Mouse (Mus musculus) gastrocnemius, adult 18-20 months (tissue): Measurements from ENCODE around the gene Lrrc61. TPM values are rescaled to one million over a fixed set of nuclear protein-coding genes. Genes with fewer than 3 reads are reported as not detected.

Experiments
- DNase-seq: peaks from one replicate; pipeline ENCODE4 v3.0.0; 2021; ENCODE audit warnings: low spot score
- total RNA-seq, 2 experiments: library from RNA; stranded (reverse); gene quantifications; 2 replicates each; pipeline ENCODE4 v1.2.3; 2021

Gene Lrrc61
- total RNA-seq, 2 experiments from 2014 or later, result 21.1 to 25.5 TPM

DNA sequence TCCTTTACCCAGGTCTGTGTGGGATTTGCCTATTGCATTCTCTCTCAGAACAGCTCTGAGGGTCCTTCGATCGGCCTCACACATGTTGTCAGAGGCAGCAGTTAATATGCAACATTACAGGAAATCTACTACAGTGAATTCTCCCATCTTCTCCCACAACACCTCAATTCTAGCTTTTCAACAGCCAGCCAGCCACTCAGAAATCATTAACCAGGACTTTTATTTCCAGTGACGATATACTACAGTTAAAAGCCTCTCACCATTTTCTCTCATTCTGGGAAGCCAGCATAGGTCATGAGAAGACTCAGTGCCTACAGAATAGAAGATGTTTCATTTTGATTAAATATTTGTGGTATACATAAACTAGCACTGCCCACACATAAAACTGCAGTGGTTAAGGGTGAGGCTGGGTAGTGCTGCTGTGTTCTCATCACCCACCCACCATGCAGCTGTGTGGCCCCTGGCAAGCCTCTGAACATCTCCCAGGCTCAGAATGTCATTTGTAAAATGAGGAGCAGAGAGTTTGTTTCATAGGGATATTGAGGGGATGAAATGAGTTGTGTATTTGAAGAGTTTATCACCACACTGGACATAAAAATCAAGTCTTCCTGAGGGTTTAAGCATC lies 36.7 kb downstream of the Lrrc61 start:
- no peak for DNase-seq

GRCm38 (mm10) chr6:48591871-48592270 lies 37.3 kb downstream of the Lrrc61 start:
- no peak for DNase-seq

DNA sequence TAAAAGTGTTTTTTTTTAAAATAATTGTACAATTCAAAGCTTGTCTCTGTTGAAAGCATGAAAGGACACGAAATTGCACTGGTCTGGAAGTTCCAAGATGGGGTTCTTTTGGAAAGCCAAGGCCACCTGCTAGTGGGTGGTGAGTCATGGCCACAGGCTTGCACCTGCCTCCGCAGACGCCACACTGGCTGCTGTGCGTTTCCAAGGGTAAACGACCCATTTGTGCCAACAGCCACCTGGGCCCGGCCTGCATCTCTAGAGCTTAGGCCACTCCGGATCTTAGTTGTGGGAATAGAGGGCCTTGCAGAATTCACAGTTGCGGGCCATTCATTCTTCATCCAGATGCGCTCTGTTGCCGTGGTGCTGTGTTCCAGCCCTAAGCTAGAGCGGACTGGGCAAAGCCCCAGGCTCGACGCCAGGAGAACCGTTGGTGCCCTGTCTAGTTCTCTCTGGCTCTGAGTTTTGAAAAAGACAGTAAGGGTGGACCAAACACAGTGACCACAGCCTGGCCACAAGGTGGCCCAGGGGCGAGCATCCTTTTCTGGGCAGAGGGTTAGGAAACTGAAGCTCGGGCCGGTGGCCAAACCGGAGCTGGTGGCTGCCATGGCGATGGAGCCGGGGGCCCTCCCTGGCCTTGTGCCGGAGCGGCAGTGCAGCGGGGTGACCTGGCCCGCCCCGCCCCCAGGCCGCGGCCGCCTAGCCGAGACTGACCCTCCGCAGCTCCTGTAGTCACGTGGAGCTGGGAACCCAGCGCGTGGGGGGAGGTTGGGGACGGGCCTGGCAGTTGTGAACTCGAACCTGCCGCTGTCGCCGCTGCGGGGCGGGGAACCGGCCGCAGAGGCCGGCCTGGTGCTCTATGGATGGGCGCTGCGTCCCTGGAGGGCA lies 38.8 kb downstream of the Lrrc61 start, which contains the start of the genes Repin1 and Gm44965:
Gene Repin1, plus strand, starts transcription at position 726 of the 885 bp plus-strand sequence.
Gene Gm44965, plus strand, starts transcription at position 784 of the 885 bp plus-strand sequence.
- peak; percentile 93 for DNase-seq

DNA sequence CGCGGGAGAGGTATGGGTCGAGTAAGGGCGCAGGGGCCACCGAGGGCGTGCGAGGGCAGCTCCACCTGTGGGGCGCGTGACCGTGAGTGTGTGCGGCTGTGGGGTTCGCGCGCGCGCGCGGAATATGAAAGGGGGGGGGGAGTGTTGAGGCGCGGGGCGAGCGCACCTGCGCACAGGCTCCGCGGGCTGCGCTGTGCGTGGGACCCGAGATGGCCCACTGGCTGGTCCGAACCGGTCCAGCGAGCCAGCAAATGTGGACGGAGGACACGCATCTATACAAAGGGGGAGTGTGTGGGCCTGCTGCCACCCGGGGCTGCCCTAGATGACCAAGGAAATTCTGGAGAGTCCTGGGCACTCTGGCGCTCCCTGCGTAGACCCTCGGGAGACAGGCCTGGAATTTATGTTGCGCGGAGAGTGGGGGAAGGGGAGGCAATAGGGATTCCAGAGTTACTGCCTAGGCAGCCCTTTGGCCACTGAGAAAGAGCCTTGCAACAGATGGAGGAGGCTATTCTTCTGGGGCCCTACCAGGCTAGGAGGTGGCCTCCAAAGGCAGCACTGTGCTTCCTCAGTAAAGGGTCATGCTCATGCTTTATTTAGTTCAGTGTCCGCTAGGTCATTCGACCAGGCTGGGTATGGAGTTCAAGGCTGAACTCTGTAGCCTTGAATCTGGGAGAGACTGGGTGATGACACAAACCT lies 39.6 kb downstream of the Lrrc61 start:
- peak; percentile 21 for DNase-seq

DNA sequence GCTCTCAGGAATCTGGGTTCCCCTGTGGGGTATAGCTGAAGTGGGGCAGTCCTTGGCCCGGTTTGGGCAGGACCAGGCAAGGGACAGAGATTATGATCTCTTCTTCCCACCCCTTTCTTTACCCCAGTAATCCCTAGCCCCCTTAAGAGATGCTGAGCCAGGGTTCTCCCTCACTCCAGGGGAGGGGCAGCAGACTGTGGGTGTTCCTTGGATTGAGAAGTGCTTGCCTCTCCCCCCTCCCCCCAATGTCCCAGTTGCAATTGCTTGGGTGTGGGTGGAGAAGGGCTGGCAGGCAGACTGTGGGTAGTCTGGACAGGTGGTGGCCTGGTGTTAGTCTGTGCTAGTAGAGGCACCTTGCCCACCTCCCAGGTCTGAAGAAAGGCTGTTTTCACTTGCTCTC lies 40.7 kb downstream of the Lrrc61 start:
- no peak for DNase-seq

DNA sequence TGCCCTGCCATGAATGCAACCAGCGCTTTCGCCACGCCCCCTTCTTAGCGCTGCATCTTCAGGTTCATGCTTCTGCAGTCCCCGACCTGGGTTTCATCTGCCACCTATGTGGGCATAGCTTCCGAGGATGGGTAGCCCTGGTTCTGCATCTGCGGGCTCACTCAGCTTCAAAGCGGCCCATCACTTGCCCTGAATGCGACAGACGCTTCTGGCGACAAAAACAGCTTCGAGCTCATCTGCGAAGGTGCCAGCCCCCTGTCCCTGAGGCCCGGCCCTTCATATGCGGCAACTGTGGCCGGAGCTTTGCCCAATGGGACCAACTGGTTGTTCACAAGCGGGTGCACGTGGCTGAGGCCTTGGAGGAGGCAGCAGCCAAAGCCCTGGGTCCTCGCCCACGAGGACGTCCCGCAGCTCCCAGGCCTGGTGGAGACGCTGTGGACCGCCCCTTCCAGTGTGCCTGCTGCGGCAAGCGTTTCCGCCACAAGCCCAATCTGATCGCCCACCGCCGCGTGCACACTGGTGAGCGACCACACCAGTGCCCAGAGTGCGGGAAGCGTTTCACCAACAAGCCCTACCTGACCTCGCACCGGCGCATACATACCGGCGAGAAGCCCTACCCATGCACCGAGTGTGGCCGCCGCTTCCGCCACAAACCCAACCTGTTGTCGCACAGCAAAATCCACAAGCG lies 42.1 kb downstream of the Lrrc61 start:
- DNase-seq, result no peak

DNA sequence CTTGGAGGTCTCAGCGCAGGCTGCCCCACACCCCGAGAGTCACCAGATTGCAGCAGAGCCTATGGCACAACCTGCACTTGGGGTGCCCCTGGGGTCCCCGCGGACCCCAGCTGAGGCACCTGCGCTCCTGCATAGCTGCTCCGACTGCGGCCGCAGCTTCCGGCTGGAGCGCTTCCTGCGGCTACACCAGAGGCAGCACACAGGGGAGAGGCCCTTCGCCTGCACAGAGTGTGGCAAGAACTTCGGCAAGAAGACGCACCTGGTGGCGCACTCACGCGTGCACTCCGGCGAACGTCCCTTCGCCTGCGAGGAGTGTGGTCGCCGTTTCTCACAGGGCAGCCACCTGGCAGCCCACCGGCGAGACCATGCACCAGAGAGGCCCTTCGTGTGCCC lies 42.6 kb downstream of the Lrrc61 start:
- no peak for DNase-seq

- DNase-seq, result no peak
Measured at GRCm38 (mm10) chr6:48600594-48600993, 46.0 kb downstream of the Lrrc61 start.

DNA sequence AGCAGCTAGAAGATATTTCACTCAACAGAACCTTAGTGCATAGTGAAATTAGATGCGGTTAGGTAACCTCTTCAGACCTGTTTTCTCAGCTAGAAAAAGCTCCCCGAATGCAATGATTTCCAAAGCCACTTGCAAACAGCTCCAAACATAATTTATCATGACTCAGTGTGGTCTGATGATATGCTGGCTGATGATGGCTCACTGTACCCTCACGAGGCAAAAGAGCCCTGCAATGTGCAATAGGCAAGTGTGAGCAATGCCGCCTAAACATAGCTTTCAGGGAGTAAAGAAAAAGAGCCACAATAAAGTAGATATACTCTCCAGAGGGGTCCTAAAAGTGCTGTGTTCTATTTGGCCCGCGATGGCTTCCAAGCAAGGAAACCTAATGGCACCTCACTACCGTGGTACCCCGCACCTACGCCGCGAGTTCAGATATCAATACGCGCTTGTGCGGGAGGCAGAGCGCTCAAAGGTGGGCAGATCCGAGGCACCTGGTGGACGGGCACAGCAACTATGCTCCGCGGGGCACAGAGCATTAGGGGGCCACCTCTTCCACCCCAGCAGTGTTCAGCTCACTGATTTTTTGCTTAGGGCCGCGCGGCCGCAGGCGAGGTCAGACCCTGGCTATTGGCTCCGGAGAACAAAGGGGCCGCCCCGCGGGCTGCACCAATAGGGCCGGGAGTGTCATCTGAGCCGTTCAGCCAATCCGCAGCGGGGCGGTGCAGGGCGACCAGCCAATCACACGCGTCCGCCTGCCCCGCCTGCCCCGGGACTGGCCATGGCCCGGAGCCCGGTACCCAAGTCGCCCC lies 46.9 kb downstream of the Lrrc61 start, which contains the start of gene Zfp775:
Gene Zfp775, plus strand, starts transcription at position 793 of the 809 bp plus-strand sequence.
- DNase-seq, result peak; percentile 97

GRCm38 (mm10) chr6:48602080-48602741 lies 47.6 kb downstream of the Lrrc61 start:
- peak; percentile 28 for DNase-seq

- no peak for DNase-seq
Measured at GRCm38 (mm10) chr6:48608124-48608523, 53.5 kb downstream of the Lrrc61 start.

DNA sequence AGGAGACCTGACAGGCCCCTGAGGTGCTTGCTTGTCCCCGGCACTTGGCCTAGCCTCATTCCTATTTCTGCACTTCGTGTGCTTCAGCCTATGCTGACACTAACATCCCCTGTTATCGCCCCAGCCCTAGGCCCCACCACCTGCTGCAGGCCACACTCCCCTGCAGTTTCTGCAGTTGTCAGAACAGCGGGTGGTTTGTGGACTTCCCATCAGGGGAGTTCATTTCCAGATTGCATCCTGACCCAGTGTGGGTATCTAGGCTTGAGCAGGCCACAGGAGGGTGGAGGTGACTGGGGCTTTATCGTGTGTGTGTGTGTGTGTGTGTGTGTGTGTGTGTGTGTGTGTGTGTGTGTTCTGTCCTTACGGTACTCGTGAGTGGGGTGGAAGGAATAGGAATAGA lies 54.9 kb downstream of the Lrrc61 start:
- DNase-seq, result no peak

DNA sequence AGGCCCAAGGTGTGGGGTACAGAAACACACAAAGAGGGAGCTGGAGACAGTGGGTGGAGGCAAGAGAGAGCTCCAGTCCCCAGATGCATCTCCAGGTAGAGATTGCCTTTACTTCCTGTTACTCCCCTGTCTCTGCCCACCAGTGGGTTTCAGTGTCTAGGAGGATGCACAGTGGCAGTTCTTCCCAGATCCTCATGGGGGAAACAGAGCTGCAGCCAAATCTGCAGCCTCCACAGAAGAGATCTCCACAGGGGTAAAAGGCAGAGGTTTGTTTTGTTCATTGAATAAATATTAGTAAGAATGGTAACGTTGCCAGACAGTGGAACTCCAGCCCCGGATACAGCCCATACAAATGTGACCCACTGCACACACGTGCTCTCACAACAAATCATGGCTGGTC lies 56.1 kb downstream of the Lrrc61 start:
- DNase-seq, result no peak

- no peak for DNase-seq
Measured at GRCm38 (mm10) chr6:48613464-48613863, 58.9 kb downstream of the Lrrc61 start.

GRCm38 (mm10) chr6:48614756-48615155 lies 60.2 kb downstream of the Lrrc61 start:
- no peak for DNase-seq

DNA sequence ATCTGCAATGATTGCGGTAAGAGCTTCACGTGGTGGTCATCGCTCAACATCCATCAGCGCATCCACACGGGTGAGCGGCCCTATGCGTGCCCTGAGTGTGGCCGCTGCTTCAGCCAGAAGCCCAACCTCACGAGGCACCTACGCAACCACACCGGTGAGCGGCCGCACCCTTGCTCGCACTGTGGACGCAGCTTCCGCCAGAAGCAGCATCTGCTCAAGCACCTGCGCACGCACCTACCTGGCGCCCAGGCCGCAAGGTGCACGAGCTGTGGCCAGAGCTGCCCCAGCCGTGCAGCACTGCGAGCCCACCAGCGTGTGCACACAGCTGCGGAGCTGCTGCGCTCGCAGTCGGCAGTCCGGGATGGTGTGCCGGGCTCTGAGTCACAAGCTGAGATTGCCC lies 65.4 kb downstream of the Lrrc61 start:
- no peak for DNase-seq
